Mouse (Mus musculus) spleen, adult 2 months (tissue): ENCODE measurements around the gene Rab4b.

Source experiments
- CTCF ChIP-seq: fragments of 200-500 bp; IDR thresholded peaks from 2 replicates; pipeline ENCODE4 v1.5.1; 2011; ENCODE audit warnings: mild to moderate bottlenecking, inconsistent platforms; ENCODE audit not compliant: insufficient read depth, insufficient read length, insufficient replicate concordance; ENCODE audit errors: extremely low read depth
- POLR2A ChIP-seq: fragments of 200-500 bp; IDR thresholded peaks from 2 replicates; pipeline ENCODE4 v1.6.1; 2011; ENCODE audit warnings: low read depth, low read length, inconsistent platforms

- TF ChIP-seq POLR2A = no peak
- TF ChIP-seq CTCF = no peak
These were observed 46.3 kb upstream of the Rab4b start for GRCm38 (mm10) chr7:27224877-27225575.
